Mouse (Mus musculus): ENCODE data around the gene Dusp7.

- TF ChIP-seq CTCF (IDR thresholded peaks at IDR 0.05; ENCODE audit: low read depth, low read length) (no peak), POLR2A (IDR thresholded peaks at IDR 0.05; ENCODE audit: extremely low read depth, insufficient read depth, low read length) (no peak)
Observed at GRCm38 (mm10) chr9:106339173-106339558, 29.3 kb upstream of the Dusp7 start.

Measured in liver, adult 2 months (tissue).